Mouse (Mus musculus): ENCODE data around the gene Plac9a. TPM values are rescaled to one million over a fixed set of nuclear protein-coding genes. Genes with fewer than 3 reads are reported as not detected.
A peak's percentile ranks its signal among the peaks of the same experiment; 100 is the strongest.
"Not testable (repeated sequence)": the region's sequence is repeated elsewhere in the genome, so short reads cannot be mapped to it uniquely, and the experiment has no call there.

Gene Plac9a
- polyA plus RNA-seq, 1 experiment: 0.10 TPM

DNA sequence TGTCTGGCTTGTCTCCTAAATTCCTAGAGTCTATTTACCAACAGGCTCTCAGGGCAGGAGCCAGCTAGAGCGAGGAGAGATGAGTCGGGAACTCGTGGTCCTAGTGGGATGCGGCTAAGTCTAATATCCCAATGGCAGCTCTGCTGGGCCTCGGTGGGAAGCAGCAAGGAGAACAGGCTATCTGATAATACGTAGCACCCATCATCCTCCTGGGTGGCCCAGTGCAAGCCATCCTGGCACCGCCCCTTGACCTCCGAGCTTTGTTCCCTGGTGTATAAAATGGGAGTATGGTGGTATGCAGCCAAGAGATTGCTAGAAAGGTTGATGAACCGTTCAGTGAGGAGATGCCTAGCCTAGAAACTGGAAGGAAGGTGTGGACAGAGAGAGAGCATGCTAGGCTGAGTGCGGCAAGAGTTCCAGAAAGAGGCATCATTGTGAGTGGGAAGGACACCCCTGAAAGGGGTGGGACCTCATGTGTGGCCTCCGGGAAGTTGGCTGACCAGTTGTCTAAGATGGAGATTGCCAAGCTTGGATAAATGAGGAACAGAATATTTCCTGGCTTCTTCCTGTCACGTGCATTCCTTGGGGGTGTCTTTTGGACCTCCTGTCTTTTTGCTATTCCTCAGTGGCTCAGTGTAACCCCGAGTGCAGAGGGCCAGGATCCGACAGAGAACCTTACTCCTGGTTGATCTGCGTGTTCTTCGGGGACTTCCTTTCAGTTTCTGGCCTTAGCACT lies 49.0 kb downstream of the Plac9a start:
- TF ChIP-seq POLR2AphosphoS2 (IDR thresholded peaks at IDR 0.05; ENCODE audit: insufficient read length, low read depth) (no peak), POLR2A (IDR thresholded peaks at IDR 0.05; ENCODE audit: insufficient read length, low read depth) (no peak), REST (IDR thresholded peaks at IDR 0.05; ENCODE audit: insufficient read depth, insufficient read length) (no peak), MAX (IDR thresholded peaks at IDR 0.05; ENCODE audit: low read depth) (no peak), SRF (IDR thresholded peaks at IDR 0.05; ENCODE audit: control insufficient read depth, insufficient read length, low read depth) (no peak), CEBPB (IDR thresholded peaks at IDR 0.05; ENCODE audit: insufficient read depth, poor library complexity, severe bottlenecking) (no peak), TCF12 (IDR thresholded peaks at IDR 0.05; ENCODE audit: insufficient read depth, poor library complexity, severe bottlenecking) (no peak), E2F4 (IDR thresholded peaks at IDR 0.05; ENCODE audit: insufficient read depth) (no peak)
- Histone ChIP-seq H3K4me2 (ENCODE audit: low read depth) (no peak overlapping the region), H3K4me3 (no peak overlapping the region), H3ac (ENCODE audit: control insufficient read depth, insufficient read length) (no peak overlapping the region), H3K79me2 (ENCODE audit: control insufficient read depth, insufficient read depth) (peaks cover 68% of the 10 kb centered on the region), H3K27me3 (ENCODE audit: control insufficient read depth, insufficient read depth, insufficient read length) (no peaks in the 10 kb centered on the region), H3K36me3 (ENCODE audit: control insufficient read depth, insufficient read depth) (no peaks in the 10 kb centered on the region)

DNA sequence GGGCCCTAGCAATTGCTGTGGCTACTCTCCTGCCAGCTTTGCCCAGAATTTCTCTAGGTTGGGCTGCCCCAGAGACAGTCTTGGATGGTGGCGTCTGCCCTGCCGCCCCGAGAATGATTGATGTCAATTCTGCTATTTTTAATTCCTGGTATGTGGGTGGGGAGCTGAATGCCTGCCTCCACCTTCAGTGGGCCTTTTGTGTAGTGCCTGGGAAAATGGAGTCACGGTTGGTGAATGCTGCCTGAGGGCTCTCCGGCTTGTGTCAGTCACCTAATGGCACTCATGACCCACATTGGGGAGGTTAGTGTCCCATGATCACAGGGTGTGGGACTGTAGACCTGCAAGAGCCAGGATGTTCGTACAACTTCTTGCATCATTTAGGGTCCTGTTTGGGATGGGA lies 49.6 kb downstream of the Plac9a start:
- no peaks in the 10 kb centered on the region for H3K27me3 ChIP-seq (ENCODE audit: control insufficient read depth, insufficient read depth, insufficient read length)
- H3K4me2 ChIP-seq (ENCODE audit: low read depth): peak overlapping the region; percentile 10
- no peaks in the 10 kb centered on the region for H3K36me3 ChIP-seq (ENCODE audit: control insufficient read depth, insufficient read depth)
- no peak overlapping the region for H3K4me3 ChIP-seq
- TF ChIP-seq MYOD1 (IDR thresholded peaks at IDR 0.05; ENCODE audit: control insufficient read depth in 1 of 3, insufficient read length in 2 of 3, low read depth in 2 of 3): no peak
- TF ChIP-seq TCF12 (IDR thresholded peaks at IDR 0.05; ENCODE audit: insufficient read depth, poor library complexity, severe bottlenecking): no peak
- TF ChIP-seq REST (IDR thresholded peaks at IDR 0.05; ENCODE audit: insufficient read depth, insufficient read length): no peak
- TF ChIP-seq POLR2A (IDR thresholded peaks at IDR 0.05; ENCODE audit: insufficient read length, low read depth): no peak
- TF ChIP-seq USF1 (IDR thresholded peaks at IDR 0.05; ENCODE audit: low read depth): no peak
- TF ChIP-seq TCF3 (IDR thresholded peaks at IDR 0.05; ENCODE audit: insufficient read length, low read depth): no peak
- no peak for TF ChIP-seq SRF (IDR thresholded peaks at IDR 0.05; ENCODE audit: control insufficient read depth, insufficient read length, low read depth)
- no peak overlapping the region for H3ac ChIP-seq (ENCODE audit: control insufficient read depth, insufficient read length)
- peaks cover 68% of the 10 kb centered on the region for H3K79me2 ChIP-seq (ENCODE audit: control insufficient read depth, insufficient read depth)

DNA sequence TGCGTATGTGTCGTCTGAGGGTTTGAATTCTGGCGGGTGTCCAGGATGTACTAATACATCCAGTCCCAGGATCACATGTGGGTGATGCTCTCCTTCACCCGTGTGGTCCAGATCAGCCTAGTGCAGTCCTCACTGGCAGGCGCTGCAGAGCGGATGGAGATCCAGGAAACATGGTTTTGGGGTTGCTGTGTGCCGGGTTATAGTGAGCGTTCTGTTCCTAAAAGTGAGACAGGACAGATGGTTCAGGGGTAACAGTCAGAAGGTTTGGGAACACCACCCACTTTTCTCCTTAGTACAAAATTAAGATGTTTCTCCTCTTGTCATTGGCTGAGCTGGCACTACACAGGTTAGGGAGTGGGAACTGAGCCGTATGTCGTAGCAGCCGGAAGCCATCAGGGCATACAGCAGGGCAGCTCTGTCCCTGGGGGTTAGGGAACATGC lies 50.8 kb downstream of the Plac9a start:
- TF ChIP-seq MYOD1 (IDR thresholded peaks at IDR 0.05; ENCODE audit: control insufficient read depth in 1 of 3, insufficient read length in 2 of 3, low read depth in 2 of 3): no peak
- TF ChIP-seq TCF12 (IDR thresholded peaks at IDR 0.05; ENCODE audit: insufficient read depth, poor library complexity, severe bottlenecking): no peak
- no peak for TF ChIP-seq MAX (IDR thresholded peaks at IDR 0.05; ENCODE audit: low read depth)
- no peaks in the 10 kb centered on the region for H3K27me3 ChIP-seq (ENCODE audit: control insufficient read depth, insufficient read depth, insufficient read length)
- no peak overlapping the region for H3ac ChIP-seq (ENCODE audit: control insufficient read depth, insufficient read length)
- H3K36me3 ChIP-seq (ENCODE audit: control insufficient read depth, insufficient read depth): no peaks in the 10 kb centered on the region
- peaks cover 68% of the 10 kb centered on the region for H3K79me2 ChIP-seq (ENCODE audit: control insufficient read depth, insufficient read depth)
- H3K4me3 ChIP-seq: no peak overlapping the region
- H3K4me2 ChIP-seq (ENCODE audit: low read depth): no peak overlapping the region

DNA sequence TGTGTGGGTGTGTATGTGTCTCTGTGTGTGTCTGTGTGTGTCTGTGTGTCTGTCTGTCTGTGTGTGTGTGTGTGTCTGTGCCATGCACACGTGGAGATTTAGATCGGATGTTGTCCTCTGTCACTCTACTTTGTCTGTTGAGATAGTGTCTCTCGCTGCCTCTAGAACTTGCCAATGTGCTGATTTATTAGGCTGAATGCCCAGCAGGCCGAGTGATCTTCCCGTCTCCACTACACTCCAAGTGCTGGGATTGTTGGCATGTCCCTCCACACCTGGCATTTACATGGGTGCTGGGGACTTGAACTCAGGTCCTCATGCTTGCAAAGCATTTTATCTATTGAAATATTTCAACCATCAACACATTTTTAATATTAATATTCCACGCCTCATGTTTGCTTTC lies 51.7 kb downstream of the Plac9a start:
- no peak overlapping the region for H3ac ChIP-seq (ENCODE audit: control insufficient read depth, insufficient read length)
- no peaks in the 10 kb centered on the region for H3K36me3 ChIP-seq (ENCODE audit: control insufficient read depth, insufficient read depth)
- no peak overlapping the region for H3K4me2 ChIP-seq (ENCODE audit: low read depth)
- no peak for TF ChIP-seq TCF3 (IDR thresholded peaks at IDR 0.05; ENCODE audit: insufficient read length, low read depth)
- TF ChIP-seq MYOD1 (IDR thresholded peaks at IDR 0.05; ENCODE audit: control insufficient read depth in 1 of 3, insufficient read length in 2 of 3, low read depth in 2 of 3): no peak
- no peak for TF ChIP-seq USF1 (IDR thresholded peaks at IDR 0.05; ENCODE audit: low read depth)
- TF ChIP-seq E2F4 (IDR thresholded peaks at IDR 0.05; ENCODE audit: insufficient read depth): no peak
- TF ChIP-seq TCF12 (IDR thresholded peaks at IDR 0.05; ENCODE audit: insufficient read depth, poor library complexity, severe bottlenecking): no peak
- H3K27me3 ChIP-seq (ENCODE audit: control insufficient read depth, insufficient read depth, insufficient read length): no peaks in the 10 kb centered on the region
- H3K79me2 ChIP-seq (ENCODE audit: control insufficient read depth, insufficient read depth): peaks cover 66% of the 10 kb centered on the region
- H3K4me3 ChIP-seq: no peak overlapping the region

DNA sequence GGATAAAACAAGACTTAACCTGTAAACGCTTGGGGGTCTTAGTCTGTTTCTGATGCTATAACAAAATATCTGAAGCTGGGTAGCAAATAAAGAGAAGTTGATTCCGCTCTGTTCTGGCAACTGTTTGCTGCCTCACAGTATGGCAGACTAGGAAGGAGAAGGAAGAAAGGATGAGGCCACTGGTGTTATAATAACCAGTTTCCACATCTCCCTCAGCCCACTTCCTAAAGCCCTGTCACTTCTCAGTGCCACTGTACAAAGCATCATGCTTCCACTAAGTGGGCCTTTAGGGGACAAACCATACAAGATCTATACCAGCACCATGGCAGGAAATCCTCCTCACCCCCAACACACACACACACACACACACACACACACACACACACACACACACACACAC lies 52.5 kb downstream of the Plac9a start:
- no peak overlapping the region for H3K4me3 ChIP-seq

DNA sequence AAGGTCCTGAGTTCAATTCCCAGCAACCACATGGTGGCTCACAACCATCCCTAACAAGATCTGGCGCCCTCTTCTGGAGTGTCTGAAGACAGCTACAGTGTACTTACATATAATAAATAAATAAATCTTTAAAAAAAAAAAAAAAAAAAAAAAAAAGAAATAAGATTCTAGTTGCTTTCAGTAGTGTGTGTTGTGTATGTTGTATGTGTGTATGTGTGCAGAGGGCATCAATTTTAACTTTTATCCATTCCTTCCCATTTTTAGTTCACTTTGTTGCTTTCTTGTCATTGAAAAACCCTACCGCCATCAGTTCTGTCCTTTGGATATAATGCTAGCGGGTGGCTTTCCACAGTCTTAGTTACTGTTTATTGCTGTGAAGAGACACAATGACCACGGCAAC lies 54.2 kb downstream of the Plac9a start:
- H3ac ChIP-seq (ENCODE audit: control insufficient read depth, insufficient read length); H3K27me3 ChIP-seq (ENCODE audit: control insufficient read depth, insufficient read depth, insufficient read length); H3K36me3 ChIP-seq (ENCODE audit: control insufficient read depth, insufficient read depth); H3K4me3 ChIP-seq; H3K4me2 ChIP-seq (ENCODE audit: low read depth): not testable (repeated sequence)
- peaks cover 68% of the 10 kb centered on the region for H3K79me2 ChIP-seq (ENCODE audit: control insufficient read depth, insufficient read depth)

More for the DNA sequence above, 52.5 kb downstream of the Plac9a start:
- TF ChIP-seq USF1 (IDR thresholded peaks at IDR 0.05; ENCODE audit: low read depth): no peak
- no peak for TF ChIP-seq E2F4 (IDR thresholded peaks at IDR 0.05; ENCODE audit: insufficient read depth)
- TF ChIP-seq CEBPB (IDR thresholded peaks at IDR 0.05; ENCODE audit: insufficient read depth, poor library complexity, severe bottlenecking): no peak
- no peak for TF ChIP-seq POLR2AphosphoS2 (IDR thresholded peaks at IDR 0.05; ENCODE audit: insufficient read length, low read depth)
- no peak for TF ChIP-seq TCF3 (IDR thresholded peaks at IDR 0.05; ENCODE audit: insufficient read length, low read depth)
- TF ChIP-seq MYOG (IDR thresholded peaks at IDR 0.05; ENCODE audit: control insufficient read depth in 1 of 3, insufficient read depth in 1 of 3, insufficient read length in 2 of 3, low read depth in 2 of 3): no peak
- TF ChIP-seq MYOD1 (IDR thresholded peaks at IDR 0.05; ENCODE audit: control insufficient read depth in 1 of 3, insufficient read length in 2 of 3, low read depth in 2 of 3): no peak
- no peak for TF ChIP-seq TCF12 (IDR thresholded peaks at IDR 0.05; ENCODE audit: insufficient read depth, poor library complexity, severe bottlenecking)
- TF ChIP-seq SRF (IDR thresholded peaks at IDR 0.05; ENCODE audit: control insufficient read depth, insufficient read length, low read depth): no peak
- no peak for TF ChIP-seq MAX (IDR thresholded peaks at IDR 0.05; ENCODE audit: low read depth)
- no peak for TF ChIP-seq POLR2A (IDR thresholded peaks at IDR 0.05; ENCODE audit: insufficient read length, low read depth)
- TF ChIP-seq REST (IDR thresholded peaks at IDR 0.05; ENCODE audit: insufficient read depth, insufficient read length): no peak
- Histone ChIP-seq H3ac (ENCODE audit: control insufficient read depth, insufficient read length) (no peak overlapping the region), H3K79me2 (ENCODE audit: control insufficient read depth, insufficient read depth) (peaks cover 62% of the 10 kb centered on the region), H3K4me2 (ENCODE audit: low read depth) (no peak overlapping the region), H3K27me3 (ENCODE audit: control insufficient read depth, insufficient read depth, insufficient read length) (no peaks in the 10 kb centered on the region), H3K36me3 (ENCODE audit: control insufficient read depth, insufficient read depth) (no peaks in the 10 kb centered on the region)

Measured in myocyte (in vitro differentiated cells).